Mouse (Mus musculus) heart, postnatal 0 days (tissue): ENCODE results near the gene Gm648. TPM values are rescaled to one million over a fixed set of nuclear protein-coding genes. Genes with fewer than 3 reads are reported as not detected.
"Not testable (repeated sequence)": the region's sequence is repeated elsewhere in the genome, so short reads cannot be mapped to it uniquely, and the experiment has no call there.

ENCODE experiments used
- ATAC-seq: fragments of 200-750 bp; cut with Nextera tagmentation; 2 replicates; pipeline ENCODE4 v1.8.0; 2017; ENCODE audit warnings: low read depth, moderate number of reproducible peaks, moderate library complexity; ENCODE audit not compliant: insufficient read depth
- DNase-seq: peaks from one replicate; pipeline ENCODE4 v3.0.0-alpha.2; 2016; ENCODE audit warnings: low spot score
- H3K27ac ChIP-seq: fragments of 300-500 bp; sonication (generic); 2 replicates; pipeline ENCODE4 v1.5.1; 2014; ENCODE audit warnings: low read depth, mild to moderate bottlenecking
- H3K27me3 ChIP-seq: fragments of 300-500 bp; sonication (generic); 2 replicates; pipeline ENCODE4 v1.6.1; 2014; ENCODE audit warnings: low read length, mixed read lengths; ENCODE audit not compliant: control insufficient read depth, insufficient read depth
- H3K36me3 ChIP-seq: fragments of 300-500 bp; sonication (generic); replicated peaks from 2 replicates; pipeline ENCODE4 v1.6.1; 2014; ENCODE audit warnings: low read length, mixed read lengths; ENCODE audit not compliant: control insufficient read depth, insufficient read depth
- H3K4me1 ChIP-seq: fragments of 300-500 bp; sonication (generic); 2 replicates; pipeline ENCODE4 v1.6.1; 2014; ENCODE audit warnings: antibody characterized with exemption; ENCODE audit not compliant: control insufficient read depth, insufficient read depth
- H3K4me2 ChIP-seq: fragments of 300-500 bp; sonication (generic); 2 replicates; pipeline ENCODE4 v1.6.1; 2014; ENCODE audit warnings: low read depth, mild to moderate bottlenecking, low read length, moderate library complexity
- H3K4me3 ChIP-seq: fragments of 300-500 bp; sonication (generic); 2 replicates; pipeline ENCODE4 v1.5.1; 2014; ENCODE audit warnings: low read depth, low read length
- H3K9ac ChIP-seq: fragments of 300-500 bp; sonication (generic); replicated peaks from 2 replicates; pipeline ENCODE4 v1.6.1; 2014; ENCODE audit warnings: low read depth, low read length, mixed read lengths
- H3K9me3 ChIP-seq: fragments of 300-500 bp; sonication (generic); replicated peaks from 2 replicates; pipeline ENCODE4 v1.6.1; 2016; ENCODE audit warnings: low read length; ENCODE audit not compliant: control insufficient read depth
- CTCF ChIP-seq: IDR thresholded peaks from 2 replicates; pipeline ENCODE4 v1.5.1; 2016; ENCODE audit warnings: antibody characterized with exemption, control low read depth, low read depth
- EP300 ChIP-seq: IDR thresholded peaks from 2 replicates; pipeline ENCODE4 v1.6.1; 2016; ENCODE audit warnings: antibody characterized with exemption, low read depth
- WGBS: fragments of 180-500 bp; shearing (Covaris S2); extraction: QIAGEN DNeasy Blood & Tissue Kit; methylation state at CpG from one replicate; pipeline ENCODE4 v1.1.7; 2014; 5-methylcytosine and 5-hydroxymethylcytosine counted together
- microRNA-seq: library from miRNA; unstranded; fragments of <30 nt; microRNA quantifications from one replicate; pipeline ENCODE4, GENCODE M21; 2016
- polyA plus RNA-seq: library from polyadenylated mRNA; unstranded; fragments of >200 nt; fragmentation: Nextera tagmentation; extraction: Ambion mirVana; gene quantifications from 2 replicates; pipeline ENCODE4 v1.2.1, GENCODE M21; 2015
- total RNA-seq: library from RNA; depleted of rRNA; stranded (reverse); fragments of >200 nt; gene quantifications from 2 replicates; pipeline ENCODE4 v1.2.3, GENCODE M21; 2014; ENCODE audit warnings: low replicate concordance; rRNA removed

The Gm648 gene
- total and polyA plus RNA-seq, 2 experiments from 2014 or later: not detected

GRCm38 (mm10) chrX:56553584-56553983 lies 4.2 kb upstream of the Gm648 start:
- DNase-seq: no peak
- Histone ChIP-seq H3K4me1 (no peaks in the 10 kb centered on the region), H3K36me3 (no peaks in the 10 kb centered on the region), H3K4me2 (no peak overlapping the region), H3K27me3 (no peaks in the 10 kb centered on the region), H3K9ac (no peak overlapping the region), H3K9me3 (no peaks in the 10 kb centered on the region), H3K4me3 (no peak overlapping the region), H3K27ac (no peak overlapping the region)
- no peak for ATAC-seq
- TF ChIP-seq EP300: no peak
- TF ChIP-seq CTCF: no peak
- 69% methylated on average over 3 of the region's 3 CpGs for WGBS

- ATAC-seq: no peak
- WGBS: 45% methylated on average over 4 of the region's 4 CpGs
Observed at GRCm38 (mm10) chrX:56537162-56537561, 12.2 kb downstream of the Gm648 start.

GRCm38 (mm10) chrX:56531266-56531665 lies 18.1 kb downstream of the Gm648 start:
- Histone ChIP-seq H3K4me3 (no peak overlapping the region), H3K9ac (no peak overlapping the region), H3K9me3 (no peaks in the 10 kb centered on the region), H3K27me3 (no peaks in the 10 kb centered on the region), H3K4me1 (no peaks in the 10 kb centered on the region), H3K27ac (no peak overlapping the region), H3K36me3 (no peaks in the 10 kb centered on the region), H3K4me2 (no peak overlapping the region)
- peak; percentile 11 for DNase-seq
- no peak for ATAC-seq
- 10% methylated on average over 3 of the region's 3 CpGs for WGBS
- TF ChIP-seq EP300 (no peak), CTCF (peak; percentile 53)

More at GRCm38 (mm10) chrX:56537162-56537561, 12.2 kb downstream of the Gm648 start:
- Histone ChIP-seq H3K27ac (no peak overlapping the region), H3K36me3 (no peaks in the 10 kb centered on the region), H3K9me3 (no peaks in the 10 kb centered on the region), H3K9ac (no peak overlapping the region), H3K27me3 (no peaks in the 10 kb centered on the region), H3K4me1 (no peaks in the 10 kb centered on the region), H3K4me3 (no peak overlapping the region), H3K4me2 (no peak overlapping the region)
- peak; percentile 19 for DNase-seq
- TF ChIP-seq CTCF: peak; percentile 49
- TF ChIP-seq EP300: no peak

- H3K36me3 ChIP-seq, H3K9me3 ChIP-seq, H3K4me3 ChIP-seq, H3K27me3 ChIP-seq, H3K4me2 ChIP-seq, DNase-seq, ATAC-seq, H3K4me1 ChIP-seq, H3K9ac ChIP-seq, H3K27ac ChIP-seq: not testable (repeated sequence)
- 80% methylated on average over 6 of the region's 6 CpGs for WGBS
Observed at GRCm38 (mm10) chrX:56524442-56524841, 25.0 kb downstream of the Gm648 start, which contains the start of gene Gm10477. Gene Gm10477 (plus strand): TSS chrX:56524742.

- no peak overlapping the region for H3K9ac ChIP-seq
Observed at GRCm38 (mm10) chrX:56497241-56497640, 52.2 kb downstream of the Gm648 start.

More at GRCm38 (mm10) chrX:56497241-56497640, 52.2 kb downstream of the Gm648 start:
- Histone ChIP-seq H3K27me3 (no peaks in the 10 kb centered on the region), H3K4me1 (no peaks in the 10 kb centered on the region), H3K4me2 (no peak overlapping the region), H3K9me3 (no peaks in the 10 kb centered on the region), H3K36me3 (peaks cover 9% of the 10 kb centered on the region), H3K27ac (no peak overlapping the region), H3K4me3 (no peak overlapping the region)
- WGBS: 83% methylated on average over 7 of the region's 7 CpGs
- TF ChIP-seq EP300 (no peak), CTCF (no peak)
- no peak for DNase-seq
- ATAC-seq: no peak

Small RNA genes within 50 kb of the gene (microRNA-seq; reads per million reads assigned to microRNA genes)
- 1.1 reads per million for gene Mir5116

Other genes starting within 250 kb of the Gm648 start
- gene Zfp449, start 203.2 kb downstream of the Gm648 start, total RNA-seq: 2.2 and 10.3 TPM in 2 replicates
- 3.3 and 3.5 TPM in 2 replicates for gene Zfp449, start 203.2 kb downstream of the Gm648 start, polyA plus RNA-seq
- not detected in 2 replicates for gene Smim10l2a, start 175.0 kb downstream of the Gm648 start, total RNA-seq
- 0.78 and 1.2 TPM in 2 replicates for gene Smim10l2a, start 175.0 kb downstream of the Gm648 start, polyA plus RNA-seq
- not detected in 2 replicates for gene Gm2174, start 101.6 kb downstream of the Gm648 start, total RNA-seq
- 1.5 and 1.6 TPM in 2 replicates for gene Gm2174, start 101.6 kb downstream of the Gm648 start, polyA plus RNA-seq
- gene Ints6l, start 94.7 kb downstream of the Gm648 start, total RNA-seq: 13.5 and 14.7 TPM in 2 replicates
- gene Ints6l, start 94.7 kb downstream of the Gm648 start, polyA plus RNA-seq: 10.8 TPM in 2 replicates
- not detected in 2 replicates for gene Gm10477, start 24.9 kb downstream of the Gm648 start, total RNA-seq
- not detected in 2 replicates for gene Gm10477, start 24.9 kb downstream of the Gm648 start, polyA plus RNA-seq
- gene Mmgt1, start 48.5 kb upstream of the Gm648 start, total RNA-seq: 28.7 and 33.4 TPM in 2 replicates
- 15.3 and 16.2 TPM in 2 replicates for gene Mmgt1, start 48.5 kb upstream of the Gm648 start, polyA plus RNA-seq
- gene Slc9a6, start 60.2 kb upstream of the Gm648 start, total RNA-seq: 10.7 and 15.4 TPM in 2 replicates
- gene Slc9a6, start 60.2 kb upstream of the Gm648 start, polyA plus RNA-seq: 5.2 and 6.4 TPM in 2 replicates
- 260 and 297 TPM in 2 replicates for gene Fhl1, start 182.2 kb upstream of the Gm648 start, total RNA-seq
- 183 and 189 TPM in 2 replicates for gene Fhl1, start 182.2 kb upstream of the Gm648 start, polyA plus RNA-seq